Mouse (Mus musculus) B cell, adult 2 months (primary cell): ENCODE data around the gene Adnp.

ENCODE experiments used
- DNase-seq, 2 experiments: peaks; one replicate each; pipeline ENCODE4 v3.0.0; 2022

Gene Adnp

DNA sequence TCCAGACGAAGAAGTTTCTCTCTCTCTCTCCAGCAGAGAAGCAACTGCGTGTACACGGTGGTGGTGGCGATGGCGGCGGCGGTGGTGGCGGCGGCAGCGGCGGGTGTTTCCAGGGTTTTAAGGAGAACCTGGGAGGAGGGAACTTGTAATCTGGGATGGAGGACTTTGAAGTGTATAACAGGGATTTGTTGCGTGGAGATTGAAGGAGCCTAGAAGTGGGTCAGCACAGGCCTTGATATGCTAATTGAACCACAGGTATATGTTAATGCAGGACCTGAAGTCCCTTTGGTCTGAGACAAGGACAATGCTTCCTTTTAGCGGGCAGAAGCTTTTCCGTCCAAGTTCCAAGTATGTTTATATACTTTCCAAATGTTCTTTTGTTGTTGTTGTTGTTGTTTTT is 50.6 kb downstream of the Adnp start:
- DNase-seq: no peak

DNA sequence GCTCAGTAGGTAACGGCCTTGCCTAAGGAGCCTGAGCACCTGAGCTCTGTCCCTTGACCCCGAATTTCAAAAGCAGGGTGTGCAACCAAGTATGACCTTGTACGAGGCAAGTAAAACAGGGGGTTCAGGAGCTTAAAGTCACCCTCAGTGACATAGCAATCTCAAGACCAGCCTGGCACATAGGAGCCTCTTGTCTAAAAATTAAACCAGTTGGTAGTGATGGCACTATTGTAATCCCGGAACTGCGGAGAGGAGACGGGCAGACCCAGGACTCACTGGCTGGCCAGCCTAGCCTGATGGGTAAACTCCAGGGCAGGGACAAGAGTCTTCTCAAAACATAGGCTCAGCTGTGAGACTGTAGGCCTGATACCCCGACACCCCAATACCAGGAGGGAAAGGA is 51.2 kb downstream of the Adnp start:
- DNase-seq: no peak

DNA sequence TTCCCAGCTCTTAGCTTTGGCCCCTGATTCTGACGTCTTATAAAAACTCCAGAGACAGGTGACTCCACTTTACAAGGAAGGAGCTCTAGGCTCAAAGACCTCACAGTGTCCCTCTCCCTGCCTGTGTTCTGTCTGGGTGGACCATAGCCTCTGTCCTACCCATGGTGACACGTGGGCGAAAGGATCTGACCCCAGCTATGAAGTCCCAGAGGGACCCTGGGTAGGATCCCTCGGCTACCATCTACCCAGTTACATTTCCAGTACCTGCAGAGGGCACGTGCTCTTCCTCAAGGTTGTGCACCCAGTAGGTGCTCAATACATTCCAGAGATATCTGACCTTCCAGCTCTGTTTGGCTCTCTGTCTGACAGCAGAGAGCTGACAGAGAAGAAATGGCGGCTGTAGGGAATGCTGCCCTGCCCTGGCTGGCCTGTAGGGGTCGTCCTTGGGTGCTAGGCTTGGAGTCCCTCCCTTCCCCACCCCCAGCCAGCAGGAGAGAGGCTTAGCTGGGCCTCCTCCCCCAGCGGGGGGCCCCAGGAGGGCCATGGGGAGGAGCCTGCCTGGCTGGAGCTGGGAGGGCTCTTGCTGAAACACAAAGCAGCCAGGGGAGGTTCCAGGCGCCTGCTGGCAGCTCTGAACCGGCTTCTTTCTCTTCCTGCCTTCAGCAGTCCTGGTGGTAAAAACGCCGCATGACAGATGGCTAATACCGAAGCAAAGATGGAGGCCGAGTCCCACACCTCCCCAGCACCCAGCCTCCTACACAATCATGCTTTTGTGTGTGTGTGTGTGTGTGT is 52.6 kb downstream of the Adnp start:
- peak; percentile 79 to 83 for DNase-seq

DNA sequence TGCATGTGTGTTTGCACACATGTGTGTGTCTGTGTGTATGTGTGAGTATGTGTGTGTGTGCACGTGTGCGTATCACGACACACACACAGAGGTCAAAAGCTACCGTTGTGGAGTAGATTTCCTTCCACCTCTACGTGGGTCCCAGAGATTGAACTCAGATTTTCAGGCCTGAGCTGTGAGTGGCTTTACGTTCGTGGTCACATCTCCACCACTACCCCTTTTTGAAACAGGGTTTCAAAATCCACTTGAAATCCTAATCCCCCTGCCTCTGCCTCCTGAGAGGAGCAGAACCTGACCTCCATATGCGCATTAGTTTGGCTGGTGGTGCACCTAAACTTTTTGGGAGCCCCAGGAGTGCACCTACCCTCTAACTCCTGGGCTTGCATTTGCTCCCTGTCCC is 57.7 kb downstream of the Adnp start:
- no peak for DNase-seq

DNA sequence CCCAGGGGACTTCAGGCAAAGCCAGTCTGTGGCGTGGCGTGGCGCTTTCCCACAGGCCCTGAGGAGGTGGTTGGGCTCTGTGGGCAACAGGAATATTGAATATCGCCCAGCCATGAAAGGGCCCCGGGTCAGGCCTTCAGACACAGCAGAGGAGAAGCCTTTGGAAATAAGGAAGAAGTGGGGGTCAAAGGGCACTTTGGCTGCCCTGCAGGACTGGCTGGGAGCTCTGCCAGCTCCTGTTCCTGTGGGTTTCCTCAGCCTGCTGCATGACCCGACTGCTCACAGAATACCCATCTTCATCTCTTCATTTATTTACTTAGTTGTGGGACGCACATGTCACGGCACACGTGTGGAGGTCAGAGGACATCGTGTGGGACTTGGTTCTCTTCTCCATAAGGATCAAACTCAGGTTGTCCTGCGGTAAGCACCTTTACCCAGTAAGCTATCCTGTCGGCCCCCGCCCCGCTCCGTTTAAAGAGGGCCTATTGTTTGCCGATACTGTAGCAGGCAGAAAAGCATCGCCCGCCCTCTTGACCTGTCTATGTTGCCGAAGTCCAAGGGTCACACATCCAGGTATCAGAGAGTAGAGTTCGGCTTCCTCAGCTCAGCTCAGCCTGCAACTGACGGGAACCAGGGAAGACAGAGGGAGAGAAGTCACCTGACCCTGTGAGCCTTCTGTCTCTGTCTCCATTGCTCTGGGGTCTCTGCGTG is 59.0 kb downstream of the Adnp start:
- DNase-seq: no peak

DNA sequence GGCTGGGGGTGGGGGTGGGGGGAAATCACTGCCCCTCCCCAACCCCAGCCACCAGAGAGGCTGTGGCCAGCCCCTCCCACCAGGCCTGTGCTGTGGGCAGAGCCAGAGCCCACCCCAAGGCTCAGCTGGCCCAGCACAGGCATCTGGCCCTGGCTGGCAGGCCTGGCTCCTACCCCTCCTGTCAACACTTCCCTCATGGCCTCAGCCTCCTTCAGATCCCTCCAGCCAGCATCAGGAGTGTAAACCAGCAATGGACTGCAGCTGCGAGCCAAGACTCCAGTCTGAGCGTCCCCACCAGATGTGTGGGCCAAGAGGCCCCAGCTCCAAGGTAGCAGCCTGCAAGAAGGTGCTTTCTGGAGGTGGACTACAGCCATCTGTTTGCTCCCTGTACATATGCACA is 61.5 kb downstream of the Adnp start:
- no peak for DNase-seq

DNA sequence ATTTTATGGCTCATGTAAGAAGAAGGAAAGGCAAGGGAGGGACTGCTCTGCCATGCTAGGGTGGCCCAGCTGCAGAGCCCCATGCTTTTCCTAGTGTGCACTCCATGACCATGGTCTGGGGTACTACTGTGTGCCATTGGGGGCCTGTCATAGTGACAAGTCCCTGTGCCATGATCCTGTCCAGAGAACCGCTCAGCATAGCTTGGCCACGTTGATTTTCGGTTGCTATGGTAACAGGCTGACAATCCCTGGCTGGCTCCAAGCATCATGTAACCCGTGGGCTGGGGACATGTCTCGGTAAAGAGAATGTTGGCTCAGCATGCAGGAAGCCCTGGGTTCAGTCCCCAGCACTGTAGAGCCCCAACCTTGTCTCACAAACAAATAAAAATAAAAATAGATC is 63.1 kb downstream of the Adnp start:
- no peak for DNase-seq

DNA sequence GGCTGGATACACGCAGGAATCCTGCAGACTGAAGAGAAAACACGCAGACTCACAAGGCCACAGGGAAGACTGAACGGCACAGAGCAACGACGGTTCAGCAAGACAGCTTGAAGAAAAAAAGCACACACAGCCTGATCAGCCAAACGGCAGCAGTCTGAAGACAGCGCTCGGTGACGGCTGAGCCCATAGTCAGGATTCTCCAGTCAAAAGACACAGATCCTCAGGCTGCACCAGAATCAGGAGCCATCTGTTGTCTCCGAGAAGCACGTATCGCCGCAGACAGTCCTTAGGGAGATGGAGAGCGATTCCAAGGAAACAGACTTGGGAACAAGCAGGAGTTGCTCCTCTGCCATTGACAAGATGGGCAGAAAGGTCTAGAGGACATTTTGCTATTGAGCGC is 69.8 kb downstream of the Adnp start:
- no peak for DNase-seq
